Mouse (Mus musculus) liver, postnatal 0 days (tissue): ENCODE measurements around the gene Slc2a9. TPM values are rescaled to one million over a fixed set of nuclear protein-coding genes. Genes with fewer than 3 reads are reported as not detected.

Experiments used
- ATAC-seq: fragments of 200-750 bp; cut with Nextera tagmentation; 2 replicates; pipeline ENCODE4 v1.8.0; 2017; ENCODE audit warnings: mild to moderate bottlenecking, moderate library complexity
- DNase-seq: peaks from one replicate; pipeline ENCODE4 v3.0.0-alpha.2; 2016
- H3K27ac ChIP-seq: fragments of 300-500 bp; sonication (generic); 2 replicates; pipeline ENCODE4 v1.5.1; 2014; ENCODE audit warnings: antibody characterized with exemption, moderate library complexity, mild to moderate bottlenecking, low read depth
- H3K27me3 ChIP-seq: fragments of 300-500 bp; sonication (generic); 2 replicates; pipeline ENCODE4 v1.6.1; 2014; ENCODE audit warnings: low read length, control low read depth, mixed read lengths; ENCODE audit not compliant: insufficient read depth
- H3K36me3 ChIP-seq: fragments of 300-500 bp; sonication (generic); replicated peaks from 2 replicates; pipeline ENCODE4 v1.6.1; 2014; ENCODE audit warnings: mild to moderate bottlenecking, control low read depth, low read length, moderate library complexity, mixed read lengths; ENCODE audit not compliant: insufficient read depth
- H3K4me1 ChIP-seq: fragments of 300-500 bp; sonication (generic); 2 replicates; pipeline ENCODE4 v1.6.1; 2014; ENCODE audit warnings: antibody characterized with exemption, mild to moderate bottlenecking, control low read depth; ENCODE audit not compliant: insufficient read depth
- H3K4me2 ChIP-seq: fragments of 300-500 bp; sonication (generic); 2 replicates; pipeline ENCODE4 v1.6.1; 2014; ENCODE audit warnings: low read depth, mild to moderate bottlenecking, low read length, moderate library complexity, mixed read lengths
- H3K4me3 ChIP-seq: fragments of 300-500 bp; sonication (generic); 2 replicates; pipeline ENCODE4 v1.5.1; 2014; ENCODE audit warnings: low read depth, low read length
- H3K9ac ChIP-seq: fragments of 300-500 bp; sonication (generic); replicated peaks from 2 replicates; pipeline ENCODE4 v1.6.1; 2014; ENCODE audit warnings: mild to moderate bottlenecking, moderate library complexity
- H3K9me3 ChIP-seq: fragments of 300-500 bp; sonication (generic); 2 replicates; pipeline ENCODE4 v1.6.1; 2016; ENCODE audit warnings: mild to moderate bottlenecking, control low read depth, low read length, mixed read lengths
- CTCF ChIP-seq: sonication (generic); IDR thresholded peaks from 2 replicates; pipeline ENCODE4 v1.5.1; 2016; ENCODE audit warnings: antibody characterized with exemption, low read depth
- EP300 ChIP-seq: IDR thresholded peaks from 2 replicates; pipeline ENCODE4 v1.6.1; 2016; ENCODE audit warnings: antibody characterized with exemption, low read depth, mild to moderate bottlenecking
- WGBS: fragments of 180-500 bp; shearing (Covaris S2); extraction: QIAGEN DNeasy Blood & Tissue Kit; methylation state at CpG from one replicate; pipeline ENCODE4 v1.1.7; 2014; ENCODE audit not compliant: insufficient replicate concordance; 5-methylcytosine and 5-hydroxymethylcytosine counted together
- polyA plus RNA-seq: library from polyadenylated mRNA; unstranded; fragments of >200 nt; fragmentation: Nextera tagmentation; extraction: Ambion mirVana; gene quantifications from 2 replicates; pipeline ENCODE4 v1.2.1, GENCODE M21; 2015

The Slc2a9 gene
- polyA plus RNA-seq, 1 experiment from 2014 or later = 3.3 TPM

- Histone ChIP-seq H3K4me3 (no peak overlapping the region), H3K27me3 (no peaks in the 10 kb centered on the region), H3K9ac (no peak overlapping the region), H3K9me3 (no peaks in the 10 kb centered on the region), H3K4me2 (no peak overlapping the region), H3K4me1 (no peaks in the 10 kb centered on the region; the same call in 1 of the 2 replicates), H3K36me3 (peaks cover 99% of the 10 kb centered on the region), H3K27ac (no peak overlapping the region)
- 82% methylated on average over 4 of the region's 4 CpGs for WGBS
- ATAC-seq (no peak), DNase-seq (no peak)
- TF ChIP-seq EP300 (no peak), CTCF (no peak)
Observed at GRCm38 (mm10) chr5:38543496-38544217, 40.7 kb upstream of the Slc2a9 start.

GRCm38 (mm10) chr5:38541728-38542127, 38.8 kb upstream of the Slc2a9 start:
- DNase-seq (no peak), ATAC-seq (no peak)
- H3K4me2 ChIP-seq = no peak overlapping the region
- no peaks in the 10 kb centered on the region for H3K4me1 ChIP-seq
- 86% methylated on average over 3 of the region's 3 CpGs for WGBS
- H3K4me3 ChIP-seq = no peak overlapping the region
- H3K9me3 ChIP-seq = no peaks in the 10 kb centered on the region
- TF ChIP-seq EP300 (no peak), CTCF (no peak)
- no peak overlapping the region for H3K9ac ChIP-seq
- H3K27ac ChIP-seq = no peak overlapping the region
- H3K36me3 ChIP-seq = peaks cover 99% of the 10 kb centered on the region
- H3K27me3 ChIP-seq = no peaks in the 10 kb centered on the region

GRCm38 (mm10) chr5:38540898-38541297, 38.0 kb upstream of the Slc2a9 start:
- Histone ChIP-seq H3K36me3 (peaks cover 99% of the 10 kb centered on the region), H3K27me3 (no peaks in the 10 kb centered on the region), H3K4me2 (no peak overlapping the region), H3K9ac (no peak overlapping the region), H3K27ac (no peak overlapping the region), H3K9me3 (no peaks in the 10 kb centered on the region), H3K4me1 (no peaks in the 10 kb centered on the region), H3K4me3 (no peak overlapping the region)
- 91% methylated on average over 1 of the region's 1 CpGs for WGBS
- DNase-seq (no peak), ATAC-seq (no peak)
- TF ChIP-seq CTCF (no peak), EP300 (no peak)

GRCm38 (mm10) chr5:38538508-38538907, 35.6 kb upstream of the Slc2a9 start:
- DNase-seq (no peak), ATAC-seq (no peak)
- H3K27ac ChIP-seq = no peak overlapping the region
- H3K4me3 ChIP-seq = no peak overlapping the region
- no peaks in the 10 kb centered on the region for H3K9me3 ChIP-seq
- H3K27me3 ChIP-seq = no peaks in the 10 kb centered on the region
- H3K4me2 ChIP-seq = no peak overlapping the region
- peaks cover 97% of the 10 kb centered on the region for H3K36me3 ChIP-seq
- H3K9ac ChIP-seq = no peak overlapping the region
- WGBS = 81% methylated on average over 8 of the region's 8 CpGs
- TF ChIP-seq EP300 = no peak
- no peak for TF ChIP-seq CTCF
- no peaks in the 10 kb centered on the region for H3K4me1 ChIP-seq

GRCm38 (mm10) chr5:38537845-38538244, 34.9 kb upstream of the Slc2a9 start:
- H3K9me3 ChIP-seq = no peaks in the 10 kb centered on the region
- H3K4me1 ChIP-seq = no peaks in the 10 kb centered on the region
- no peak overlapping the region for H3K4me3 ChIP-seq
- ATAC-seq (no peak), DNase-seq (no peak)
- H3K9ac ChIP-seq = no peak overlapping the region
- H3K36me3 ChIP-seq = peaks cover 94% of the 10 kb centered on the region
- H3K27me3 ChIP-seq = no peaks in the 10 kb centered on the region
- 88% methylated on average over 4 of the region's 4 CpGs for WGBS
- TF ChIP-seq CTCF (no peak), EP300 (no peak)
- no peak overlapping the region for H3K4me2 ChIP-seq
- no peak overlapping the region for H3K27ac ChIP-seq

GRCm38 (mm10) chr5:38536822-38537221, 33.9 kb upstream of the Slc2a9 start:
- no peak for TF ChIP-seq CTCF
- no peak for TF ChIP-seq EP300
- H3K36me3 ChIP-seq = peaks cover 94% of the 10 kb centered on the region

GRCm38 (mm10) chr5:38532084-38532483, 29.1 kb upstream of the Slc2a9 start:
- Histone ChIP-seq H3K27me3 (no peaks in the 10 kb centered on the region), H3K4me2 (no peak overlapping the region), H3K9me3 (no peaks in the 10 kb centered on the region), H3K27ac (no peak overlapping the region), H3K4me1 (no peaks in the 10 kb centered on the region), H3K9ac (no peak overlapping the region), H3K36me3 (peaks cover 92% of the 10 kb centered on the region), H3K4me3 (no peak overlapping the region)
- ATAC-seq = no peak
- TF ChIP-seq EP300 = no peak
- no peak for TF ChIP-seq CTCF
- 91% methylated on average over 4 of the region's 4 CpGs for WGBS
- no peak for DNase-seq

More at GRCm38 (mm10) chr5:38536822-38537221, 33.9 kb upstream of the Slc2a9 start:
- WGBS = 86% methylated on average over 3 of the region's 3 CpGs
- H3K9me3 ChIP-seq = no peaks in the 10 kb centered on the region
- no peaks in the 10 kb centered on the region for H3K27me3 ChIP-seq
- H3K27ac ChIP-seq = no peak overlapping the region
- DNase-seq (no peak), ATAC-seq (no peak)
- H3K4me3 ChIP-seq = no peak overlapping the region
- no peaks in the 10 kb centered on the region for H3K4me1 ChIP-seq
- no peak overlapping the region for H3K4me2 ChIP-seq
- no peak overlapping the region for H3K9ac ChIP-seq
